Mouse (Mus musculus) thymus, adult 2 months (tissue): Measurements from ENCODE around the gene 9930021J03Rik. TPM values are rescaled to one million over a fixed set of nuclear protein-coding genes. Genes with fewer than 3 reads are reported as not detected.

Experiments
- DNase-seq: peaks from one replicate; pipeline ENCODE4 v3.0.0; 2021
- H3K27ac ChIP-seq: fragments of 200-500 bp; 2 replicates; pipeline ENCODE4 v1.5.1; 2012; ENCODE audit warnings: low read length, control low read depth; ENCODE audit not compliant: control insufficient read depth, insufficient read depth
- H3K27me3 ChIP-seq: fragments of 200-500 bp; 2 replicates; pipeline ENCODE4 v1.6.1; 2012; ENCODE audit warnings: mild to moderate bottlenecking, low read length, moderate library complexity, mixed read lengths; ENCODE audit not compliant: control insufficient read depth, insufficient read depth
- H3K36me3 ChIP-seq: fragments of 200-500 bp; 2 replicates; pipeline ENCODE4 v1.6.1; 2012; ENCODE audit warnings: mild to moderate bottlenecking, low read length, moderate library complexity; ENCODE audit not compliant: control insufficient read depth, insufficient read depth
- H3K4me1 ChIP-seq: fragments of 200-500 bp; replicated peaks from 2 replicates; pipeline ENCODE4 v1.6.1; 2012; ENCODE audit warnings: low read length; ENCODE audit not compliant: control insufficient read depth, insufficient read depth
- H3K4me3 ChIP-seq: fragments of 200-500 bp; 2 replicates; pipeline ENCODE4 v1.5.1; 2012; ENCODE audit warnings: mild to moderate bottlenecking, low read length, control low read depth, moderate library complexity; ENCODE audit not compliant: control insufficient read depth, insufficient read depth
- CTCF ChIP-seq: fragments of 200-500 bp; IDR thresholded peaks from 2 replicates; pipeline ENCODE4 v1.5.1; 2012; ENCODE audit warnings: mild to moderate bottlenecking, control low read depth, low read length, moderate library complexity, borderline replicate concordance; ENCODE audit not compliant: control insufficient read depth, poor library complexity, insufficient read depth; ENCODE audit errors: extremely low read depth
- POLR2A ChIP-seq: fragments of 200-500 bp; IDR thresholded peaks from 2 replicates; pipeline ENCODE4 v1.6.1; 2012; ENCODE audit warnings: mild to moderate bottlenecking, low read length, control low read depth, moderate library complexity; ENCODE audit not compliant: control insufficient read depth, poor library complexity, insufficient read depth; ENCODE audit errors: extremely low read depth
- WGBS: fragments of 180-500 bp; shearing (Covaris S2); methylation state at CpG from one replicate; pipeline ENCODE4 v1.1.7; 2018; 5-methylcytosine and 5-hydroxymethylcytosine counted together
- polyA plus RNA-seq: library from polyadenylated mRNA; depleted of rRNA; stranded (reverse); fragments of >200 nt; gene quantifications from 2 replicates; pipeline ENCODE4 v1.2.3, GENCODE M21; 2012

The 9930021J03Rik gene
- polyA plus RNA-seq, 1 experiment = 12.5 TPM

- no peaks in the 10 kb centered on the region for H3K4me1 ChIP-seq
- no peaks in the 10 kb centered on the region for H3K36me3 ChIP-seq
- no peaks in the 10 kb centered on the region for H3K27me3 ChIP-seq
- WGBS = 87% methylated on average over 1 of the region's 1 CpGs
- no peak for DNase-seq
- no peak overlapping the region for H3K27ac ChIP-seq
- H3K4me3 ChIP-seq = no peak overlapping the region
- TF ChIP-seq CTCF = no peak
- TF ChIP-seq POLR2A = no peak
These were observed 20.9 kb upstream of the 9930021J03Rik start for GRCm38 (mm10) chr19:29826686-29827085.

- 7% methylated on average over 2 of the region's 2 CpGs for WGBS
These were observed 19.2 kb upstream of the 9930021J03Rik start for GRCm38 (mm10) chr19:29825003-29825402.

GRCm38 (mm10) chr19:29824034-29824700 lies 18.4 kb upstream of the 9930021J03Rik start:
- DNase-seq = peak; percentile 51
- no peak for TF ChIP-seq POLR2A
- no peak for TF ChIP-seq CTCF
- Histone ChIP-seq H3K27ac (no peak overlapping the region), H3K27me3 (no peaks in the 10 kb centered on the region), H3K4me3 (no peak overlapping the region), H3K36me3 (no peaks in the 10 kb centered on the region), H3K4me1 (no peaks in the 10 kb centered on the region)
- 68% methylated on average over 6 of the region's 6 CpGs for WGBS

More at GRCm38 (mm10) chr19:29825003-29825402, 19.2 kb upstream of the 9930021J03Rik start:
- no peak overlapping the region for H3K27ac ChIP-seq
- no peak for TF ChIP-seq CTCF
- TF ChIP-seq POLR2A = no peak
- H3K4me1 ChIP-seq = no peaks in the 10 kb centered on the region
- H3K36me3 ChIP-seq = no peaks in the 10 kb centered on the region
- H3K27me3 ChIP-seq = no peaks in the 10 kb centered on the region
- no peak overlapping the region for H3K4me3 ChIP-seq
- DNase-seq = no peak

GRCm38 (mm10) chr19:29823456-29824010 lies 17.7 kb upstream of the 9930021J03Rik start:
- no peak overlapping the region for H3K27ac ChIP-seq
- DNase-seq = no peak
- no peaks in the 10 kb centered on the region for H3K4me1 ChIP-seq

GRCm38 (mm10) chr19:29820966-29821365 lies 15.2 kb upstream of the 9930021J03Rik start:
- Histone ChIP-seq H3K27me3 (no peaks in the 10 kb centered on the region), H3K27ac (no peak overlapping the region), H3K4me1 (no peaks in the 10 kb centered on the region), H3K36me3 (no peaks in the 10 kb centered on the region), H3K4me3 (no peak overlapping the region)
- TF ChIP-seq POLR2A (no peak), CTCF (no peak)
- DNase-seq = peak; percentile 48

More at GRCm38 (mm10) chr19:29823456-29824010, 17.7 kb upstream of the 9930021J03Rik start:
- WGBS = 78% methylated on average over 12 of the region's 12 CpGs
- no peaks in the 10 kb centered on the region for H3K27me3 ChIP-seq
- no peak for TF ChIP-seq CTCF
- H3K4me3 ChIP-seq = no peak overlapping the region
- H3K36me3 ChIP-seq = no peaks in the 10 kb centered on the region

GRCm38 (mm10) chr19:29812581-29813460 lies 7.0 kb upstream of the 9930021J03Rik start, which contains the start of gene Ranbp6:
Gene Ranbp6, minus strand, starts transcription at chr19:29812974.
- Histone ChIP-seq H3K4me1 (peaks cover 3% of the 10 kb centered on the region), H3K27me3 (no peaks in the 10 kb centered on the region), H3K4me3 (peak within 1 kb of the TSS; percentile 83), H3K27ac (no peak within 1 kb of the TSS), H3K36me3 (peaks cover 7% of the 10 kb centered on the region)
- peak; percentile 95 for DNase-seq
- peak; percentile 73 for TF ChIP-seq POLR2A
- 0 out of 2 replicates have a peak, but pooled peaks have one; percentile 32 for TF ChIP-seq CTCF
- 1% methylated on average over 47 of the region's 47 CpGs for WGBS
